ENCODE assay signal across 32 mouse cellular contexts in the genomic region with DNA sequence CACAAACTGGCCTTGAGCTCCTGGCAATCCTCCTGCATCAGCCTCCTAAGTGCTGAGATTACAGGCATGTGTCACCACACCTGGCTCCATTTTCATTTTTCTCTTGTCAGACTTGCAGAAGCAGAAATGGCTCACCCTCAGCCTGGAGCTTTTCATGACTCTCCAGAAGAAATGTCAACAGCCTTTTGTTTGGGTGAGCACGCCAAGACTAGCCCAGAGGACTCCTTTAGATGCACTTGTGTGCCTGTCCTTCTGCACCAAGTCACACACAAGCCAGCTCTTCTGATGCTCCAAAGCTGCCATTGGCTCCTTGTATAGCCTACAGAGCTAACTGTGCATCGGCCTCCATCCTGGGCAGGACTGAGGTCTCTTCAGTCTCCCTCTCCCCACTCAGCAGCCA.
DNase-seq lines count a peak whose midpoint lies in the region; TF ChIP-seq lines count a peak whose summit lies in the region.
"Had no signal": no experiment of that assay in that cellular context is flagged by ENCODE, and none has a peak within 500 bp of the region (broad histone marks: within the 10 kb centered on the region; RNA-seq: fewer than 3 reads in every experiment).

No protein-coding gene starts in this region.

- peaks cover 58% of the 10 kb centered on the region for H3K4me1 ChIP-seq in liver, adult 2 months (ENCODE audit: control insufficient read depth, insufficient read depth, low read length)

- H3K27me3 ChIP-seq in liver, adult 2 months (ENCODE audit: control insufficient read depth, insufficient read depth, low read length) = no peaks in the 10 kb centered on the region
- H3K27me3 ChIP-seq: forebrain, embryonic 12.5 days; heart, embryonic 12.5 days; hindbrain, embryonic 15.5 days; limb, embryonic 12.5 days; midbrain, embryonic 13.5 days; neural tube, embryonic 13.5 days had no signal

- no peak for DNase-seq in liver, adult 2 months (ENCODE audit: extremely low read depth, low read depth, low spot score)
- DNase-seq in liver = no peak
- peak; percentile 1 for DNase-seq in right cerebral cortex, postnatal 14 days
- DNase-seq in right cerebral cortex, adult 2 months (ENCODE audit: low spot score in 2 of 2) = no peak
- DNase-seq in gonadal fat pad, adult 2 months (ENCODE audit: low read depth) = peak; percentile 37
- no peak for DNase-seq in T-cell, adult 2 months (ENCODE audit: low spot score)
- DNase-seq in cerebellum, adult 11-12 months = no peak
- DNase-seq: adrenal gland, adult 8-10 months; B cell, adult 2 months; cerebellum, adult 8-10 months; cerebellum, postnatal 25 days; forebrain, postnatal 0 days; gastrocnemius, postnatal 14 days; kidney, adult 11 months; liver, postnatal 0 days; lung, postnatal 10 days; retina, postnatal 1 day; spleen, adult 18-20 months; thymus, postnatal 4 days had no signal

- TF ChIP-seq POLR2A in liver, adult 2 months (IDR thresholded peaks at IDR 0.05; ENCODE audit: extremely low read depth, insufficient read depth, low read length) = no peak

- H3K79me2 ChIP-seq in liver, adult 2 months (ENCODE audit: control insufficient read depth, insufficient read depth, low read length) = no peaks in the 10 kb centered on the region

- 35% methylated on average over 2 of the region's 2 CpGs for WGBS in liver, adult 2 months

- no peak for TF ChIP-seq CTCF in liver, adult 2 months (IDR thresholded peaks at IDR 0.05; ENCODE audit: low read depth, low read length)

- peak overlapping the region; percentile 93 for H3K27ac ChIP-seq in liver, adult 2 months (replicated peaks; ENCODE audit: insufficient read depth, low read depth, low read length)
- H3K27ac ChIP-seq: embryonic facial prominence, embryonic 10.5 days; embryonic facial prominence, embryonic 15.5 days; forebrain, embryonic 12.5 days; heart, adult 2 months; hindbrain, embryonic 15.5 days; layer of hippocampus, adult 2 months; left cerebral cortex, adult 2 months; limb, embryonic 12.5 days; liver, embryonic 12.5 days; midbrain, embryonic 13.5 days; neural tube, embryonic 13.5 days had no signal

- H3K36me3 ChIP-seq in liver, adult 2 months (ENCODE audit: control insufficient read depth, insufficient read depth, low read length) = no peaks in the 10 kb centered on the region
- H3K36me3 ChIP-seq: embryonic facial prominence, embryonic 10.5 days; embryonic facial prominence, embryonic 15.5 days; forebrain, embryonic 12.5 days; heart, embryonic 12.5 days; hindbrain, embryonic 15.5 days; liver, embryonic 12.5 days; midbrain, embryonic 13.5 days; neural tube, embryonic 13.5 days had no signal

- H3K4me3 ChIP-seq in liver, adult 2 months (ENCODE audit: insufficient read depth, low read depth, low read length) = no peak overlapping the region
- H3K4me3 ChIP-seq: embryonic facial prominence, embryonic 10.5 days; embryonic facial prominence, embryonic 15.5 days; forebrain, embryonic 12.5 days; heart, adult 2 months; heart, embryonic 12.5 days; hindbrain, embryonic 15.5 days; layer of hippocampus, adult 2 months; left cerebral cortex, adult 2 months; limb, embryonic 12.5 days; liver, embryonic 12.5 days; megakaryocyte, embryonic 14.5 days; midbrain, embryonic 13.5 days; neural tube, embryonic 13.5 days had no signal

- H3K9ac ChIP-seq in liver, adult 2 months (ENCODE audit: low read depth, low read length) = peak overlapping the region; percentile 33; the same call in 1 of the 2 replicates
- H3K9ac ChIP-seq: embryonic facial prominence, embryonic 15.5 days; forebrain, embryonic 12.5 days; forebrain, postnatal 0 days; heart, embryonic 12.5 days; hindbrain, embryonic 15.5 days; limb, embryonic 12.5 days; liver, embryonic 12.5 days; liver, postnatal 0 days; midbrain, embryonic 13.5 days; neural tube, embryonic 13.5 days had no signal

Comparison
In these comparisons a context has a peak if more than half of its experiments do, and no peak if none do; other contexts are left out.
1. DNase-seq: peak in right cerebral cortex, postnatal 14 days (single experiment) and gonadal fat pad, adult 2 months (single experiment); none in liver, adult 2 months (single experiment), liver (single experiment), right cerebral cortex, adult 2 months (0 of 2), T-cell, adult 2 months (single experiment) and cerebellum, adult 11-12 months (single experiment).